Mouse (Mus musculus) urinary bladder, adult 2 months (tissue): ENCODE measurements around the gene Etfdh. TPM values are rescaled to one million over a fixed set of nuclear protein-coding genes. Genes with fewer than 3 reads are reported as not detected.

Experiments used
- polyA plus RNA-seq: library from polyadenylated mRNA; depleted of rRNA; stranded (reverse); fragments of >200 nt; gene quantifications from 2 replicates; pipeline ENCODE4 v1.2.3, GENCODE M21; 2012; rRNA removed

The Etfdh gene
- polyA plus RNA-seq, 1 experiment, result 34.3 TPM

Other genes with a start within 250 kb of the Etfdh start
- gene Fnip2, start 61.7 kb downstream of the Etfdh start, polyA plus RNA-seq, result 8.0 and 9.7 TPM in 2 replicates
- 55.5 and 65.6 TPM in 2 replicates for gene Ppid, start 38.2 kb downstream of the Etfdh start, polyA plus RNA-seq
- gene 4930579G24Rik, start 421 bp downstream of the Etfdh start, polyA plus RNA-seq, result 3.6 and 3.7 TPM in 2 replicates
- 0.38 and 0.40 TPM in 2 replicates for gene Rxfp1, start 108.4 kb upstream of the Etfdh start, polyA plus RNA-seq
- 0.32 and 0.50 TPM in 2 replicates for gene Tmem144, start 223.3 kb upstream of the Etfdh start, polyA plus RNA-seq